Mouse (Mus musculus) c-Kit-positive CD71-negative TER-119-negative erythroid progenitor cells, embryonic 14.5 days (primary cell): Measurements from ENCODE around the gene Mrs2.
A peak's percentile ranks its signal among the peaks of the same experiment; 100 is the strongest.

ENCODE experiments used
- DNase-seq: peaks from one replicate; pipeline ENCODE4 v3.0.0-alpha.2; 2013; ENCODE audit warnings: low read depth

Mrs2 gene

GRCm38 (mm10) chr13:25019793-25020539, at the start of gene Mrs2:
Mrs2 (minus strand) TSS chr13:25020379.
- peak; percentile 67 for DNase-seq

GRCm38 (mm10) chr13:25069765-25070164, 49.6 kb upstream of the Mrs2 start:
- no peak for DNase-seq

GRCm38 (mm10) chr13:25067183-25067582, 47.0 kb upstream of the Mrs2 start:
- no peak for DNase-seq

- DNase-seq, result no peak
Observed at GRCm38 (mm10) chr13:25066659-25067058, 46.5 kb upstream of the Mrs2 start.

- no peak for DNase-seq
Observed at GRCm38 (mm10) chr13:25055873-25056667, 35.9 kb upstream of the Mrs2 start, which contains the start of gene Dcdc2a. Dcdc2a (plus strand) TSS chr13:25056004.

GRCm38 (mm10) chr13:25055111-25055554, 35.0 kb upstream of the Mrs2 start:
- peak; percentile 36 for DNase-seq

GRCm38 (mm10) chr13:25052671-25053070, 32.5 kb upstream of the Mrs2 start:
- DNase-seq, result no peak

- no peak for DNase-seq
Observed at GRCm38 (mm10) chr13:25039488-25039887, 19.3 kb upstream of the Mrs2 start.

- DNase-seq, result no peak
Observed at GRCm38 (mm10) chr13:25027114-25027425, 6.9 kb upstream of the Mrs2 start.

- no peak for DNase-seq
Observed at GRCm38 (mm10) chr13:25026409-25027113, 6.4 kb upstream of the Mrs2 start.

- DNase-seq, result no peak
Observed at GRCm38 (mm10) chr13:25024655-25025054, 4.5 kb upstream of the Mrs2 start.

- no peak for DNase-seq
Observed at GRCm38 (mm10) chr13:25023129-25023528, 3.0 kb upstream of the Mrs2 start.

- DNase-seq, result no peak
Observed at GRCm38 (mm10) chr13:25022386-25022785, 2.2 kb upstream of the Mrs2 start.

GRCm38 (mm10) chr13:25020540-25020892, 337 bp upstream of the Mrs2 start:
- no peak for DNase-seq

GRCm38 (mm10) chr13:25018316-25018715, 1.9 kb downstream of the Mrs2 start:
- no peak for DNase-seq

GRCm38 (mm10) chr13:25007115-25007514, 13.1 kb downstream of the Mrs2 start:
- no peak for DNase-seq

GRCm38 (mm10) chr13:25002965-25003364, 17.2 kb downstream of the Mrs2 start:
- no peak for DNase-seq

- no peak for DNase-seq
Observed at GRCm38 (mm10) chr13:24999538-24999937, 20.6 kb downstream of the Mrs2 start.

- no peak for DNase-seq
Observed at GRCm38 (mm10) chr13:24993160-24993559, 27.0 kb downstream of the Mrs2 start.

- no peak for DNase-seq
Observed at GRCm38 (mm10) chr13:24989006-24989405, 31.2 kb downstream of the Mrs2 start.

- no peak for DNase-seq
Observed at GRCm38 (mm10) chr13:24988391-24988790, 31.8 kb downstream of the Mrs2 start.

- DNase-seq, result no peak
Observed at GRCm38 (mm10) chr13:24985435-24985834, 34.7 kb downstream of the Mrs2 start.

GRCm38 (mm10) chr13:24981031-24981430, 39.1 kb downstream of the Mrs2 start:
- no peak for DNase-seq
